Mouse (Mus musculus) lung, postnatal 0 days (tissue): Measurements from ENCODE around the gene Actn3.

Source experiments
- CTCF ChIP-seq: IDR thresholded peaks from 2 replicates; pipeline ENCODE4 v1.5.1; 2016; ENCODE audit warnings: antibody characterized with exemption, mild to moderate bottlenecking
- EP300 ChIP-seq: IDR thresholded peaks from 2 replicates; pipeline ENCODE4 v1.6.1; 2016; ENCODE audit warnings: antibody characterized with exemption, mild to moderate bottlenecking, control low read depth

GRCm38 (mm10) chr19:4833977-4834376 is 43.7 kb downstream of the Actn3 start:
- no peak for TF ChIP-seq CTCF
- TF ChIP-seq EP300, result no peak
